Mouse (Mus musculus) kidney, adult 8-10 months (tissue): Measurements from ENCODE around the gene Plp1.

ENCODE experiments used
- DNase-seq, 2 experiments: peaks; one replicate each; pipeline ENCODE4 v3.0.0; 2022

Gene Plp1

GRCm38 (mm10) chrX:136822371-136822770 lies at the start of gene Plp1:
Gene Plp1, plus strand, starts transcription at chrX:136822671.
- DNase-seq, result no peak

- no peak for DNase-seq
These were observed 49.4 kb upstream of the Plp1 start for GRCm38 (mm10) chrX:136773035-136773434.

GRCm38 (mm10) chrX:136778046-136778445 lies 44.4 kb upstream of the Plp1 start:
- DNase-seq, result no peak

GRCm38 (mm10) chrX:136779262-136779661 lies 43.2 kb upstream of the Plp1 start:
- DNase-seq, result no peak

- DNase-seq, result no peak
These were observed 42.4 kb upstream of the Plp1 start, which contains the start of gene Glra4 for GRCm38 (mm10) chrX:136780041-136780440. Gene Glra4, minus strand, starts transcription at chrX:136780141.

GRCm38 (mm10) chrX:136789446-136789845 lies 33.0 kb upstream of the Plp1 start:
- DNase-seq, result peak; percentile 3 to 38

- DNase-seq, result no peak
These were observed 25.2 kb upstream of the Plp1 start for GRCm38 (mm10) chrX:136797223-136797622.

- no peak for DNase-seq
These were observed 2.7 kb upstream of the Plp1 start for GRCm38 (mm10) chrX:136819752-136820151.

- DNase-seq, result peak; percentile 35 to 68
These were observed 2.2 kb upstream of the Plp1 start for GRCm38 (mm10) chrX:136820250-136820649.

- DNase-seq, result no peak
These were observed 2.5 kb downstream of the Plp1 start for GRCm38 (mm10) chrX:136825016-136825415.

GRCm38 (mm10) chrX:136828610-136829009 lies 6.1 kb downstream of the Plp1 start:
- DNase-seq, result no peak

GRCm38 (mm10) chrX:136850300-136850699 lies 27.8 kb downstream of the Plp1 start:
- no peak for DNase-seq

GRCm38 (mm10) chrX:136868061-136869040 lies 45.9 kb downstream of the Plp1 start, which contains the start of gene Rab9b:
Gene Rab9b, minus strand, starts transcription at chrX:136868755.
- no peak for DNase-seq
